Mouse (Mus musculus) midbrain, embryonic 11.5 days (tissue): ENCODE data around the gene Hs6st1. TPM values are rescaled to one million over a fixed set of nuclear protein-coding genes. Genes with fewer than 3 reads are reported as not detected.

Experiments
- ATAC-seq: fragments of 200-750 bp; cut with Nextera tagmentation; 2 replicates; pipeline ENCODE4 v1.8.0; 2017; ENCODE audit warnings: moderate TSS enrichment, moderate library complexity; ENCODE audit not compliant: low FRiP score
- DNase-seq: peaks from one replicate; pipeline ENCODE4 v3.0.0; 2015; ENCODE audit warnings: low spot score; ENCODE audit errors: missing footprints
- H3K27ac ChIP-seq: fragments of 300-500 bp; sonication (generic); 2 replicates; pipeline ENCODE4 v1.5.1; 2014; ENCODE audit warnings: low read depth, low read length
- H3K27me3 ChIP-seq: fragments of 300-500 bp; sonication (generic); 2 replicates; pipeline ENCODE4 v1.6.1; 2014; ENCODE audit warnings: mild to moderate bottlenecking, low read length, moderate library complexity, mixed read lengths; ENCODE audit not compliant: control insufficient read depth, insufficient read depth
- H3K36me3 ChIP-seq: fragments of 300-500 bp; sonication (generic); 2 replicates; pipeline ENCODE4 v1.6.1; 2014; ENCODE audit warnings: mild to moderate bottlenecking, low read length, moderate library complexity, mixed read lengths; ENCODE audit not compliant: control insufficient read depth, insufficient read depth
- H3K4me1 ChIP-seq: fragments of 300-500 bp; sonication (generic); 2 replicates; pipeline ENCODE4 v1.6.1; 2014; ENCODE audit warnings: low read length; ENCODE audit not compliant: control insufficient read depth, insufficient read depth
- H3K4me2 ChIP-seq: fragments of 300-500 bp; sonication (generic); 2 replicates; pipeline ENCODE4 v1.6.1; 2014; ENCODE audit warnings: mild to moderate bottlenecking, moderate library complexity
- H3K4me3 ChIP-seq: fragments of 300-500 bp; sonication (generic); 2 replicates; pipeline ENCODE4 v1.5.1; 2014; ENCODE audit warnings: low read depth, low read length
- H3K9ac ChIP-seq: fragments of 300-500 bp; sonication (generic); 2 replicates; pipeline ENCODE4 v1.6.1; 2014; ENCODE audit warnings: low read length
- H3K9me3 ChIP-seq: fragments of 300-500 bp; sonication (generic); 2 replicates; pipeline ENCODE4 v1.6.1; 2016; ENCODE audit warnings: low read length; ENCODE audit not compliant: control insufficient read depth
- WGBS: fragments of 180-500 bp; shearing (Covaris S2); extraction: QIAGEN DNeasy Blood & Tissue Kit; methylation state at CpG from one replicate; pipeline ENCODE4 v1.1.7; 2014; 5-methylcytosine and 5-hydroxymethylcytosine counted together
- polyA plus RNA-seq: library from polyadenylated mRNA; unstranded; fragments of >200 nt; fragmentation: Nextera tagmentation; extraction: Ambion mirVana; gene quantifications from 2 replicates; pipeline ENCODE4 v1.2.1, GENCODE M21; 2014

The Hs6st1 gene
- polyA plus RNA-seq, 1 experiment from 2014 or later = 20.3 TPM

DNA sequence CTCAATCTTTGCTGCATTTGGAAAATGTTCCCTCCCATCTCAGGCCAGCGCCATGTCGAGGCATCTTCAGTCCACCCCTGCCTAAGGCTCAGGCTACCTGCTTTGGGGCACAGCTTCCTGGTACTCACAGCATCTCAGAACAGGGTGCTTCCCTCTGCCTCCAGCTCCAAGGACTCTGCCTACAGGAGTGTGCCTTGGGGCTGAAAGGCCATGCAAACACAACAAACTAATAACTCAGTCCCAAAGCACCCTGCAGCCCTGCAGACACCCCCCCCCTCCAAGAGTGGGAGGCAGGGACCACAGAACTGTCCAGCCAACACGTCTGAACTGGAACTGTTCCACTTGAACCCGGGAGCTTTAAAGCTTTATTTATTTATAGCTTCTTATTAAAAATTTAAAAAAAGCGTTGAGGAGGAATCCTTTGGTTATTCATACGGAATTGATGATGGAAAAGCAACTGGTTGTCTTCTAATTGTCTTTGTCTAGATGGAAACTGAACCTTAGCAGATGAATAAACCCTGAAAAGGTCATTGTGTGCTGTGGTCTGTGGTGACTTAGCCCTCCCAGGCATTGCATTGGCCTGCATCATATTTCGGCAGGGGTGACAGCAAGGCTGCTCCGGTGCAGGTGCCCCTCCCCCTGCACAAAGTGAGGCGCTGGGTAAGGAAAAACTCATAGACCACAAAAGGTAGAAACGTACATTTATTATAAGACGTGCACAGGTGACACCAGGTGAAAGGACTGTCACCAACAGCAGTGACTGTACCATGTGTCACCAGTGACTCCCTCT lies 37.9 kb downstream of the Hs6st1 start:
- Histone ChIP-seq H3K27me3 (no peaks in the 10 kb centered on the region), H3K27ac (no peak overlapping the region), H3K9ac (no peak overlapping the region), H3K4me1 (no peaks in the 10 kb centered on the region), H3K4me2 (no peak overlapping the region), H3K36me3 (peaks cover 29% of the 10 kb centered on the region), H3K4me3 (no peak overlapping the region), H3K9me3 (no peaks in the 10 kb centered on the region)
- ATAC-seq (no peak), DNase-seq (no peak)
- 94% methylated on average over 11 of the region's 11 CpGs for WGBS

DNA sequence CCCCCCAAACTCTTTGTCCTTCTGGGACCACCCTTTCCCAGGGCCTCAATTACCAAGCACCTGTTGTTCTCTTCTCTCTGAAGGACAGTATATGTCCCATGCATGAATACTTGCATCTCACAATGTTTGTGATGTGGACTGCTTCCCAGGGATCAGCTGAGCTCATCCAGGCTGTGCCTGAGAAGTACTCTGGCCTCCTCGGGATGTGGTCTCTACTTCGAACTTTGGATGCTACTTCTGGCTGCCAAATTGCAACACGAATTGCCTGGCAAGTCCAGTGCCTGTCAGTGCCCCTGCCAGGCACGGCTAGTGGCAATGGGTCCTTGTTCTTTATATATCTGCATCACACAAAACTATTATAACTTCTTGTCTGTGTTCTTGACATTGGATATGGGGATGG lies 41.8 kb downstream of the Hs6st1 start:
- Histone ChIP-seq H3K9ac (no peak overlapping the region), H3K27ac (no peak overlapping the region), H3K4me2 (no peak overlapping the region), H3K4me1 (no peaks in the 10 kb centered on the region), H3K36me3 (peaks cover 12% of the 10 kb centered on the region; the same call in 1 of the 2 replicates), H3K9me3 (no peaks in the 10 kb centered on the region), H3K27me3 (no peaks in the 10 kb centered on the region), H3K4me3 (no peak overlapping the region)
- 83% methylated on average over 4 of the region's 4 CpGs for WGBS
- ATAC-seq (no peak), DNase-seq (no peak)

DNA sequence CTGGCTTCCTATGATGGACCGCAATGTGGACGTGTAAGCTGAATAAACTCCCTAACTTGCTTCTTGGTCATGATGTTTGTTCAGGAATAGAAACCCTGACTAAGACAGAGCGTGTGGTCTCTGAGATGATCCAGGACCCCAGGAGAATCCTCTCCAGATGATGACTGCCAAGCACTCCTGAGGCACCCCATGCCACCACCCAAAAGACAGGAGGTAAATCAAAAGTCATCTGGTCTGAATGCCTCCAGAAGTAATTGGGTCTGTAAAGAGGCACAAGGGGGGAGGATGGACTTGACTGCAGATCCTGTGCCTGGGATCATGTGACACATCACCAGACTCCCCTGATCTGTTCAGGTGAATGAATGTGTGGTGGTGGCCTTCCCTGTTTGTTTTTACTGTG lies 44.5 kb downstream of the Hs6st1 start:
- H3K9ac ChIP-seq = no peak overlapping the region
- no peaks in the 10 kb centered on the region for H3K9me3 ChIP-seq
- no peaks in the 10 kb centered on the region for H3K27me3 ChIP-seq
- no peaks in the 10 kb centered on the region for H3K4me1 ChIP-seq
- H3K4me3 ChIP-seq = no peak overlapping the region
- DNase-seq = no peak
- no peaks in the 10 kb centered on the region for H3K36me3 ChIP-seq
- no peak overlapping the region for H3K27ac ChIP-seq
- ATAC-seq = no peak
- 92% methylated on average over 3 of the region's 3 CpGs for WGBS
- H3K4me2 ChIP-seq = no peak overlapping the region

DNA sequence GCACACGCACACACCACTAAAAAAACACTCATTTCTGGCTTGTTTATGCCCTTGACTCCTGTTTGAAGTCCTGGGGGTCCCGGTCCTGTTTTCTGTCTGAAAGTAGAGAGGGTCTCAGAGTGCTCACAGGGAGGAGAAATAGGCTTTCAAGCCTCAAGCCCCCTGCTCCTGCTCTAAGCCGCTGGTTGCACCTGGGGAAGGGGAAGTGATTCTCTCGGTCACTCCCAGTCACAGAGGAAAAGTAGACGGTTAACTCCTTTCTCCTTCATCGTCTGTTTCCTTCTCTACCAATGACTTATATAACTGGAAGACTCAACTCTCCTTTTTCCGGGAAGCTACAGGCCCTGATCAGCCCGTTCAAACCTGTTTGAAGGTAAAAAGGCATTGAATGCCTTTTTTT lies 45.5 kb downstream of the Hs6st1 start:
- DNase-seq = no peak
- Histone ChIP-seq H3K4me1 (no peaks in the 10 kb centered on the region), H3K9me3 (no peaks in the 10 kb centered on the region), H3K4me2 (no peak overlapping the region), H3K4me3 (no peak overlapping the region), H3K27ac (no peak overlapping the region), H3K9ac (no peak overlapping the region), H3K36me3 (no peaks in the 10 kb centered on the region), H3K27me3 (no peaks in the 10 kb centered on the region)
- 84% methylated on average over 8 of the region's 8 CpGs for WGBS
- ATAC-seq = no peak

DNA sequence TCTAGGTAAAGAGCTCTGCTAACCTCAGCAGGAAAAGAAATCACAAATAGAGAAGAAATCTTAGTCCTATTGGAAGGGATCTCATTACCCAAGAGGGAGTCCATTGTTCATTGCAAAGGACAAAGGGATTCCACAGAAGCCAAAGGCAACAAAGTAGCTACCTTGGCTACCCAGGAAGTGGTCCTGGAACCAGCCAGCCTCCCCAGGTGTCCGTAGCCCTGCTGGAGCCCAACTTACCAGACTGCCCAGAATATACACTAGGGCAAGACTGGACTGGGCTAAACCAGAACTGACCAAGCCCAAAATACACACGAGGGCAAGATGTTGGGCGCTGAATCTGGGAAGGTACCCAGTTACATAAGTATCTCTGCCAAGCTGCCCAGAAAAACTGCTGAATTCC lies 46.6 kb downstream of the Hs6st1 start:
- Histone ChIP-seq H3K36me3 (no peaks in the 10 kb centered on the region), H3K4me2 (no peak overlapping the region), H3K4me1 (no peaks in the 10 kb centered on the region), H3K9ac (no peak overlapping the region), H3K9me3 (no peaks in the 10 kb centered on the region), H3K27me3 (no peaks in the 10 kb centered on the region), H3K4me3 (no peak overlapping the region), H3K27ac (no peak overlapping the region)
- no peak for DNase-seq
- WGBS = 65% methylated on average over 3 of the region's 3 CpGs
- no peak for ATAC-seq

DNA sequence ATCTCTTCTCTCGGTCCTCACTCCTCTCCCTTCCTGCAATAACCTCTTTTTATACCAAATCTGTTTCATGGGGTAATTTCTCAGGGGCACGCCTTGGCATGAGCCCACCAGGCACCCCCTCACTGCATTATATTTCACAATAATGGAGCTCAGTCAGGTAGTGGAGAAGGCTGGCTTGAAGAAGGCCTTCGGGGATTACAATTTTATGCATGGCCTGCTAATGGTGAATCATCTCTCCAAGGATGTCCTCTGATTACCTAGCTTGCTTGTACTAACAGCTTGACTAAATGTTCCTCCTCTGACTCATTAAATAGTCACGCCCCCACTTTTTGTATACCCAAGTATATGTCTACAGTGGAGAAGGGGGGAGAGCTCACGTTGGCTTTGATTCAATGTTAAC lies 48.3 kb downstream of the Hs6st1 start:
- ATAC-seq (no peak), DNase-seq (no peak)
- Histone ChIP-seq H3K27me3 (no peaks in the 10 kb centered on the region), H3K4me1 (no peaks in the 10 kb centered on the region), H3K9ac (no peak overlapping the region), H3K4me2 (no peak overlapping the region), H3K27ac (no peak overlapping the region), H3K4me3 (no peak overlapping the region), H3K36me3 (no peaks in the 10 kb centered on the region), H3K9me3 (no peaks in the 10 kb centered on the region)
- 87% methylated on average over 5 of the region's 5 CpGs for WGBS

DNA sequence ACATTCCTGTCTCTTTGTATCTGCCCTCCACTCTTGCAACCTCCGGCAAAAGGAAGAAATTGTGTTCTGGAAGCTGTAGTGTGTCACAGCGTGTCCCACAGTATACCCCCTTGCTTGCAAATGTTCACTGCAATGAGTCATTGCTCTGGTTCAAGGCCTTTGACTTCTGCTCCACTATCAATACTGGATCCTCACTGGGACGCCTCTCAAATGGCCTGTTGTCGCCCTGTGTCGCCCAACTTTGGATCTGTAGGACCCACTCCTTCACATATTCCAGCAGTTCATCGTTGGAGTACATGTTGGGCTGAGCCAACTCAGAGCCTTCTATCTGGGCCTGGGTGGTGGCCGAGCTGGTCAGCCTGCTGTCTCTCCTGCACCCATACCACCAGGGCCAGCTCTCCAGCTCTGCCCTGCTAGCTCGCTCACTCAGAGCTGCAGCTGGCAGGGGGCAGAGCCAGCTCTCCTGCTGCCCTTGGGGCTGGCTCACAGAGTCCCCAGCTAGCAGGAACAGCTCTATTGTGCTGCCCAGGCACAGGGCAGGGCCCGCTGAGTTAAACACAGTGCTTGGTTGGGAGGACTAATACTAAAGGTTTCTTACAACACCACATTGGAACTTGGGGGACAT lies 50.0 kb downstream of the Hs6st1 start:
- H3K9ac ChIP-seq = no peak overlapping the region
- H3K4me2 ChIP-seq = no peak overlapping the region
- H3K27me3 ChIP-seq = no peaks in the 10 kb centered on the region
- no peak overlapping the region for H3K27ac ChIP-seq
- no peak overlapping the region for H3K4me3 ChIP-seq
- H3K9me3 ChIP-seq = no peaks in the 10 kb centered on the region
- ATAC-seq (no peak), DNase-seq (no peak)
- H3K4me1 ChIP-seq = no peaks in the 10 kb centered on the region
- WGBS = 72% methylated on average over 9 of the region's 9 CpGs
- no peaks in the 10 kb centered on the region for H3K36me3 ChIP-seq

DNA sequence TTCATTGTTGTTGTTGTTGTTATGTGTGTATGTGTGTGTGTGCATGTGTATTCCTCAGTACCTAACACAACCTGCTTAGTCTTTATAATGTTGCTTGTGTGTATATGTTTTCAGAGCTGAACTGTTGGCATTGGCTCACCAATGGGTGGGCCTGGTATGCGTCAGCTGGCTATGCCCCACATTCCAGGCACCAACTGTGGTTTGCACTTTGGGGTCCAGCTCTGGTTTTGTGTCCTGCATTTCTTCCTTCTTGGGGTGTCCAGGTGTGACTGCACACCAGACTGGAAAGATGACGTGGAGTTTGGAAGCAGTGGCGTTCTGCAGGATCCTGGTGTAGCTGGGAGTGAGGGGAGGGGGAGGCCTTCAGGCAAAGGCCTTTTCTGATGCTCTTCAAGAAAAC lies 50.8 kb downstream of the Hs6st1 start:
- no peak overlapping the region for H3K4me3 ChIP-seq
- no peaks in the 10 kb centered on the region for H3K36me3 ChIP-seq
- 94% methylated on average over 3 of the region's 3 CpGs for WGBS
- H3K9ac ChIP-seq = no peak overlapping the region
- no peak for ATAC-seq
- no peaks in the 10 kb centered on the region for H3K9me3 ChIP-seq
- H3K27me3 ChIP-seq = no peaks in the 10 kb centered on the region
- H3K27ac ChIP-seq = no peak overlapping the region
- no peak overlapping the region for H3K4me2 ChIP-seq
- no peak for DNase-seq
- no peaks in the 10 kb centered on the region for H3K4me1 ChIP-seq

DNA sequence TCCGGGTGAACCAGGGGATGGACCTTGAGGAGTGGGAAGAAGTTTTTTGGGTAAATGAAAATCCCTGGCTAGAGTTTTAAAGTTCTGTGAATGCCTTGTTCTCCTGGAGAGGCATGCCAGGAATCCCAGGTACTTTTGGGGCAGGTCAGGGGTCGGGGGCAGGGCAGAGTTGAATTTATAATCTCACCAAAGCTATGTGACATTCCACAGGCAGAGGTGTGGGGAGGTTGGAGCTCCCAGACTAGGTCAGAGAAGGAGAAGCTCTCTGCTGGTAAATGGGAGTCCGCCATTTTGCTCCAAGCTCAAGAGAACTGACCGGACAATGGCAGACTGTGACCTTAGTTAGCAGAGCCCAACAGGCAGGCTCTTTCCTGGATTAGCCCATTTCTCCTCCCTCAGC lies 51.2 kb downstream of the Hs6st1 start:
- no peak overlapping the region for H3K9ac ChIP-seq
- H3K27me3 ChIP-seq = no peaks in the 10 kb centered on the region
- DNase-seq (no peak), ATAC-seq (no peak)
- no peak overlapping the region for H3K4me2 ChIP-seq
- H3K9me3 ChIP-seq = no peaks in the 10 kb centered on the region
- WGBS = 85% methylated on average over 4 of the region's 4 CpGs
- H3K4me1 ChIP-seq = no peaks in the 10 kb centered on the region
- H3K36me3 ChIP-seq = no peaks in the 10 kb centered on the region
- H3K27ac ChIP-seq = no peak overlapping the region
- no peak overlapping the region for H3K4me3 ChIP-seq
